Mouse (Mus musculus) CH12.LX (cell line): ENCODE data around the gene Rpp25. TPM values are rescaled to one million over a fixed set of nuclear protein-coding genes. Genes with fewer than 3 reads are reported as not detected.

Source experiments
- DNase-seq: peaks from one replicate; pipeline ENCODE4 v3.0.0-alpha.2; 2013; ENCODE audit errors: extremely low read depth
- H3K27ac ChIP-seq: 2 replicates; pipeline ENCODE4 v1.5.1; 2012; ENCODE audit warnings: low read depth, mild to moderate bottlenecking, control low read depth, moderate library complexity; ENCODE audit not compliant: insufficient read depth
- H3K27me3 ChIP-seq: replicated peaks from 2 replicates; pipeline ENCODE3; 2012; ENCODE audit warnings: inconsistent platforms
- H3K36me3 ChIP-seq, 2 experiments: replicated peaks in 1 of 2; 2 replicates each; pipeline versions ENCODE3 to v1.6.1; 2012; ENCODE audit warnings: inconsistent platforms in 1 of 2, low read length in 1 of 2, mild to moderate bottlenecking in 1 of 2, mixed read lengths in 1 of 2, moderate library complexity in 1 of 2; ENCODE audit not compliant: control insufficient read depth in 1 of 2, insufficient read depth in 1 of 2
- H3K4me1 ChIP-seq, 2 experiments: 2 replicates each; pipeline ENCODE4 v1.6.1; 2012; ENCODE audit warnings: inconsistent platforms in 1 of 2, moderate library complexity in 1 of 2; ENCODE audit not compliant: insufficient read depth in 2 of 2, control insufficient read depth in 1 of 2
- H3K4me2 ChIP-seq: 2 replicates; pipeline ENCODE4 v1.6.1; 2012; ENCODE audit warnings: low read depth, mild to moderate bottlenecking, control low read depth; ENCODE audit not compliant: poor library complexity, insufficient read depth, severe bottlenecking
- H3K4me3 ChIP-seq, 3 experiments: fragments of 150-350 bp in 1 of 3; sonication (generic) in 1 of 3; replicated peaks in 1 of 3; 2 replicates each; pipeline versions ENCODE3 to v1.5.1; 2011 to 2012; ENCODE audit warnings: low read depth in 2 of 3, low read length in 2 of 3, mild to moderate bottlenecking in 2 of 3, moderate library complexity in 2 of 3, control low read depth in 1 of 3, improper control_type of control experiment in 1 of 3, inconsistent platforms in 1 of 3, mixed read lengths in 1 of 3; ENCODE audit not compliant: poor library complexity in 1 of 3
- H3K79me2 ChIP-seq: replicated peaks from 2 replicates; pipeline ENCODE4 v1.6.1; 2012; ENCODE audit warnings: mild to moderate bottlenecking, moderate library complexity; ENCODE audit not compliant: control insufficient read depth, poor library complexity, insufficient read depth, severe bottlenecking; ENCODE audit errors: extremely low read depth
- H3K9ac ChIP-seq: 2 replicates; pipeline ENCODE4 v1.6.1; 2012; ENCODE audit warnings: low read depth, mild to moderate bottlenecking, control low read depth, moderate library complexity; ENCODE audit not compliant: insufficient read depth
- H3K9me3 ChIP-seq: replicated peaks from 2 replicates; pipeline ENCODE3; 2012; ENCODE audit warnings: low read length, inconsistent platforms, mixed read lengths
- CHD2 ChIP-seq: IDR thresholded peaks from 2 replicates; pipeline ENCODE4 v1.6.1; 2011; ENCODE audit warnings: low read length, improper control_type of control experiment
- CTCF ChIP-seq, 2 experiments: IDR thresholded peaks in 1 of 2; conservative IDR thresholded peaks in 1 of 2; 2 replicates each; pipeline ENCODE4 v1.5.1; 2011 to 2012; ENCODE audit warnings: low read depth in 2 of 2, low read length in 2 of 2, improper control_type of control experiment in 1 of 2, inconsistent platforms in 1 of 2, mild to moderate bottlenecking in 1 of 2, moderate library complexity in 1 of 2
- E2F4 ChIP-seq: IDR thresholded peaks from 2 replicates; pipeline ENCODE4 v1.6.1; 2011; ENCODE audit warnings: low read depth, low read length, improper control_type of control experiment; ENCODE audit not compliant: insufficient replicate concordance
- EP300 ChIP-seq: IDR thresholded peaks from 2 replicates; pipeline ENCODE4 v1.6.1; 2011; ENCODE audit warnings: low read length, improper control_type of control experiment
- IRF4 ChIP-seq: IDR thresholded peaks from 2 replicates; pipeline ENCODE4 v1.6.1; 2014; ENCODE audit warnings: low read depth, mild to moderate bottlenecking, inconsistent platforms, low read length, improper control_type of control experiment
- JUND ChIP-seq: conservative IDR thresholded peaks from 2 replicates; pipeline ENCODE4 v1.6.1; 2011; ENCODE audit warnings: low read depth, low read length, improper control_type of control experiment
- KAT2A ChIP-seq: IDR thresholded peaks from 2 replicates; pipeline ENCODE4 v1.6.1; 2012; ENCODE audit warnings: low read length, improper control_type of control experiment, inconsistent platforms; ENCODE audit not compliant: insufficient replicate concordance
- MAFK ChIP-seq: IDR thresholded peaks from 2 replicates; pipeline ENCODE4 v1.6.1; 2011; ENCODE audit warnings: low read length, improper control_type of control experiment; ENCODE audit not compliant: insufficient replicate concordance
- MAX ChIP-seq: IDR thresholded peaks from 2 replicates; pipeline ENCODE4 v1.6.1; 2011; ENCODE audit warnings: low read length, improper control_type of control experiment
- MAZ ChIP-seq: IDR thresholded peaks from 2 replicates; pipeline ENCODE4 v1.6.1; 2012; ENCODE audit warnings: low read depth, mild to moderate bottlenecking, inconsistent platforms, low read length, improper control_type of control experiment, moderate library complexity
- MXI1 ChIP-seq: IDR thresholded peaks from 2 replicates; pipeline ENCODE4 v1.6.1; 2011; ENCODE audit warnings: mild to moderate bottlenecking, low read depth, low read length, improper control_type of control experiment
- MYC ChIP-seq: IDR thresholded peaks from 2 replicates; pipeline ENCODE4 v1.6.1; 2011; ENCODE audit warnings: low read depth, mild to moderate bottlenecking, improper control_type of control experiment, low read length
- PAX5 ChIP-seq: IDR thresholded peaks from 2 replicates; pipeline ENCODE4 v1.6.1; 2012; ENCODE audit warnings: low read length, inconsistent platforms, mixed read lengths
- POLR2AphosphoS2 ChIP-seq: IDR thresholded peaks from 2 replicates; pipeline ENCODE4 v1.6.1; 2011; ENCODE audit warnings: low read depth, low read length, improper control_type of control experiment
- SIN3A ChIP-seq: IDR thresholded peaks from 2 replicates; pipeline ENCODE4 v1.6.1; 2012; ENCODE audit warnings: low read length, improper control_type of control experiment, inconsistent platforms
- UBTF ChIP-seq: IDR thresholded peaks from 2 replicates; pipeline ENCODE4 v1.6.1; 2012; ENCODE audit warnings: low read depth, mild to moderate bottlenecking, inconsistent platforms, low read length, improper control_type of control experiment, moderate library complexity
- USF1 ChIP-seq: IDR thresholded peaks from 2 replicates; pipeline ENCODE4 v1.6.1; 2014; ENCODE audit warnings: low read depth, mild to moderate bottlenecking, inconsistent platforms, low read length, improper control_type of control experiment
- USF2 ChIP-seq: conservative IDR thresholded peaks from 2 replicates; pipeline ENCODE4 v1.6.1; 2011; ENCODE audit warnings: low read depth, low read length, improper control_type of control experiment
- ZC3H11A ChIP-seq: IDR thresholded peaks from 2 replicates; pipeline ENCODE4 v1.6.1; 2012; ENCODE audit warnings: low read depth, mild to moderate bottlenecking, inconsistent platforms, low read length, improper control_type of control experiment
- ZKSCAN1 ChIP-seq: IDR thresholded peaks from 2 replicates; pipeline ENCODE4 v1.6.1; 2012; ENCODE audit warnings: low read depth, inconsistent platforms, low read length, improper control_type of control experiment, borderline replicate concordance
- ZNF384 ChIP-seq: IDR thresholded peaks from 2 replicates; pipeline ENCODE4 v1.6.1; 2012; ENCODE audit warnings: low read depth, low read length, improper control_type of control experiment, inconsistent platforms
- dilution Hi-C: fragments of 300-500 bp; cut with MboI; formaldehyde crosslinking; loops from 2 replicates; pipeline ENCODE4 v1.14.3; 2020; ENCODE audit warnings: low sequenced_read_pairs; ENCODE audit not compliant: extremely low pct_unique_long_range_greater_than_20kb, extremely low pct_ligation_motif_present
- in situ Hi-C: fragments of 300-500 bp; cut with MboI; formaldehyde crosslinking; loops from 3 replicates; pipeline ENCODE4 v1.14.3; 2019; ENCODE audit warnings: low sequenced_read_pairs, low pct_ligation_motif_present, low pct_unique_long_range_greater_than_20kb, mixed read lengths
- polyA plus RNA-seq: library from polyadenylated mRNA; unstranded; fragments of >175 nt; gene quantifications from 2 replicates; pipeline ENCODE4 v1.2.1, GENCODE M21; 2012; ENCODE audit warnings: low read depth; ENCODE audit not compliant: insufficient read length
- total RNA-seq, 2 experiments: library from RNA; depleted of rRNA; stranded (reverse); fragments of 300-350 nt in 1 of 2; fragments of >200 nt in 1 of 2; gene quantifications; 2 replicates each; pipeline ENCODE4 v1.2.3; 2012 to 2014

The Rpp25 gene
- total and polyA plus RNA-seq, 3 experiments = 0.21 TPM; not detected in 2

DNA sequence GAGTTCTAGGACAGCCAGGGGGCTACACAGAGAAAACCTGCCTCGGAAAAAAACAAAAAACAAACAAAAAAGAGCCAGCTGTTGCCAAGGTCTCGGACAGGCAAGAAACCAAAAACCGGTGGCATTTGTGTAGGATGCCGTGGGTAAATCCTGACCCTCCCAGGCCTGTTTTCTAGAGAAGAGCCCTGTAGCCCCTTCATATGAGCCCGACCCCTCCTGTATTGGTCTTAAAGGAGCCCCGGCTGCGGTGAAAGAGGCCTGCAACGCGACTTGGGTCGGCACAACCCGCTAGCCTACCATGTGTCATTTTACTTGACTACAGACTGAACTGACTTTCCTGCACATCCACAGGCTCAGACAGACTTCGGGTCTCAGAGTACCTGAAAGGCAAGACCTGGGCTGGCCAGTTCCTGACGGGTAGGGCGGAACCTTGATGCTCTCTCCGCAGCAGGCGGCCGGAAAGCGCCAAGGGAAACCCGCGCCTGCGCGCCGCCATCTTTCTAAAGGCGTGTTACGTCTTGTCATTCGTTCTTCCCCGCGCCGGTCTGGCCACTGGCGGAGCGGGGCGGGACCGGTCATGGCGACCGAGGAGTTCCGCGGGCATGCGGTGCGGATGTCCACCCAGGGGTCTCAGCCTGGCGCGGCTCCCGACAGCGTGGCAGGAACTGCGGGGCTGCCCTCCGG is 33.4 kb downstream of the Rpp25 start, which contains the start of gene Fam219b (continued):
- TF ChIP-seq KAT2A = peak; percentile 74; the same call in 1 of the 2 replicates
- TF ChIP-seq ZNF384 = no peak
- TF ChIP-seq MAX = peak; percentile 80
- TF ChIP-seq USF2 = no peak
- TF ChIP-seq UBTF = peak; percentile 78; the same call in 1 of the 2 replicates
- TF ChIP-seq USF1 = no peak
- TF ChIP-seq ZC3H11A = no peak
- peak; percentile 90 for TF ChIP-seq MXI1
- TF ChIP-seq JUND = no peak

DNA sequence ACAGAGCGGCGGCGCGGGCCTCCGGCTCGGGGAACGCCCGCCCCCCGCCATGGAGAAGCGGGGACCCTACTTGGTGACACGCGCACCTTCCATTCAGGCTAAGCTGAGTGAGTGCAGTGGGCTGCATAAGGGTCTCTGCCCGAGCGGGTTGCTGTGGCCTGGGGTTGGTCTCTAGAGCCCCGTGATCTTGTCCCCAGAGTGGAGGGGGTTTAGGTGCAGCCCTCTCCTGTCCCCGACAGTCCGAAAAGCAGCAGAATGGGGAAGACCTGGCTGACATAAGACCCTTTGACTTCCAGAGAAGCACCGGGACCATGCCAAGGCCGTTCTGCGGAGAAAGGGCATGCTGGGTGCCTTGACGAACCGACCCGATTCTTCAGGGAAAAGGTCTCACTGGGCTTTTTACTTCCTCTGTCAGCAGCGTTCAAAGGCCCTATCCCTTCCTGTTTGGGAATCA is 33.9 kb downstream of the Rpp25 start:
- peaks cover 35 to 64% of the 10 kb centered on the region in 2 experiments for H3K36me3 ChIP-seq

DNA sequence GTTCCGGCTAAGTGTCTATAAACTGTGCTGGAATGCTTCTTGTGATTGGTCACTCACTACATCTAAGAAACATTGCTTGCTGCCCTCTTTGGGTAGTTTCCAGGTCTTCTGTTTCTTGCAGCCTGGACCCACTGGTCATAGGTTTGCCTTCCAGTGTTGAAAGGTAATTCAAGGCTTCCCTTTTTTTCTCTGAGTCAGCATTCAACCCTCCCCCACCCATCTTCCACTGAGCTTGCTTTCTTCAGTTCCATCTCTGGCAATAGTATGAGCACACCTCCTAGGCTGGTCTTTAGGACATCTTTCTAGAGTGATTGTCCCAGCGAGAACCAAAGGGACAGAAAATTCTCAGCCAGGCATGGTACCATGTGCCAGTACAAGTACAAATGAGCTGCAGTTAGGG is 35.7 kb downstream of the Rpp25 start:
- TF ChIP-seq MAFK (peak; percentile 71; the same call in 1 of the 2 replicates), MAZ (no peak)
- Histone ChIP-seq H3K36me3 (peaks cover 42 to 67% of the 10 kb centered on the region in 2 experiments), H3K4me3 (no peak overlapping the region), H3K4me1 (peaks cover 7 to 24% of the 10 kb centered on the region in 2 experiments), H3K4me2 (no peak overlapping the region), H3K9ac (no peak overlapping the region), H3K79me2 (peaks cover 10% of the 10 kb centered on the region), H3K9me3 (no peaks in the 10 kb centered on the region), H3K27ac (no peak overlapping the region), H3K27me3 (no peaks in the 10 kb centered on the region)
- dilution Hi-C loops (no loop called here), in situ Hi-C loops (no loop called here)
- DNase-seq = no peak

More for the DNA sequence above, 33.9 kb downstream of the Rpp25 start:
- no peaks in the 10 kb centered on the region for H3K27me3 ChIP-seq
- peak overlapping the region; percentile 82 to 95 (median 90) for H3K4me3 ChIP-seq
- peaks cover 7 to 24% of the 10 kb centered on the region in 2 experiments for H3K4me1 ChIP-seq
- peak overlapping the region; percentile 26; the same call in 1 of the 2 replicates for H3K27ac ChIP-seq
- dilution Hi-C loops = no loop called here
- no peak for DNase-seq
- H3K9me3 ChIP-seq = no peaks in the 10 kb centered on the region
- H3K79me2 ChIP-seq = peaks cover 10% of the 10 kb centered on the region
- in situ Hi-C loops = no loop called here
- TF ChIP-seq POLR2AphosphoS2 = peak; percentile 55; the same call in 1 of the 2 replicates
- TF ChIP-seq EP300 = no peak
- no peak for TF ChIP-seq IRF4
- TF ChIP-seq MAX = 0 out of 2 replicates have a peak, but pooled peaks have one; percentile 7
- no peak for TF ChIP-seq CHD2
- no peak for TF ChIP-seq ZKSCAN1
- 0 out of 2 replicates have a peak, but pooled peaks have one; percentile 1 for TF ChIP-seq MYC
- peak; percentile 73; the same call in 1 of the 2 replicates for TF ChIP-seq MXI1
- TF ChIP-seq PAX5 = no peak
- no peak for TF ChIP-seq E2F4
- 0 out of 2 replicates have a peak, but pooled peaks have one; percentile 10 for TF ChIP-seq SIN3A
- TF ChIP-seq CTCF (conservative IDR thresholded peaks at IDR 0.05 in 1 of 2, IDR thresholded peaks at IDR 0.05 in 1 of 2; ENCODE audit: low read depth in 2 of 2, low read length in 2 of 2) = no peak
- TF ChIP-seq, all 38 proteins: peak for 5
- peak overlapping the region; percentile 90 for H3K4me2 ChIP-seq
- H3K9ac ChIP-seq = peak overlapping the region; percentile 79
